Mouse (Mus musculus): ENCODE data around the gene AL731706.1.

- no peak for TF ChIP-seq CTCF (IDR thresholded peaks at IDR 0.05; ENCODE audit: extremely low read depth, insufficient read depth, insufficient read length, insufficient replicate concordance)
- no peak for TF ChIP-seq POLR2A (IDR thresholded peaks at IDR 0.05; ENCODE audit: low read depth, low read length)
These were observed 4.3 kb downstream of the AL731706.1 start for GRCm38 (mm10) chr2:136886846-136887245.
